Mouse (Mus musculus) spleen, postnatal 10 days (tissue): ENCODE results near the gene Il13.

Source experiments
- DNase-seq, 2 experiments: peaks; one replicate each; pipeline ENCODE4 v3.0.0; 2021 to 2022; ENCODE audit warnings: low spot score in 2 of 2

Gene Il13

GRCm38 (mm10) chr11:53634556-53634955, at the start of gene Il13:
Gene Il13, minus strand, starts transcription at chr11:53634702.
- no peak for DNase-seq

- DNase-seq, result no peak
These were observed 48.6 kb upstream of the Il13 start for GRCm38 (mm10) chr11:53682994-53683530.

GRCm38 (mm10) chr11:53682170-53682569, 47.7 kb upstream of the Il13 start:
- DNase-seq, result no peak

- DNase-seq, result no peak
These were observed 47.2 kb upstream of the Il13 start for GRCm38 (mm10) chr11:53681686-53682085.

GRCm38 (mm10) chr11:53680141-53680540, 45.6 kb upstream of the Il13 start:
- no peak for DNase-seq

- DNase-seq, result no peak
These were observed 36.9 kb upstream of the Il13 start for GRCm38 (mm10) chr11:53671414-53671813.

- no peak for DNase-seq
These were observed 29.6 kb upstream of the Il13 start for GRCm38 (mm10) chr11:53664091-53664490.

GRCm38 (mm10) chr11:53662794-53663674, 28.5 kb upstream of the Il13 start:
- no peak for DNase-seq

GRCm38 (mm10) chr11:53657828-53658227, 23.3 kb upstream of the Il13 start:
- no peak for DNase-seq

GRCm38 (mm10) chr11:53657381-53657780, 22.9 kb upstream of the Il13 start:
- DNase-seq, result no peak

- DNase-seq, result peak in 1 of 2 experiments; percentile 19
These were observed 22.2 kb upstream of the Il13 start for GRCm38 (mm10) chr11:53656558-53657202.

- no peak for DNase-seq
These were observed 20.5 kb upstream of the Il13 start for GRCm38 (mm10) chr11:53655043-53655442.

- no peak for DNase-seq
These were observed 17.9 kb upstream of the Il13 start for GRCm38 (mm10) chr11:53652427-53652826.

- DNase-seq, result no peak
These were observed 16.9 kb upstream of the Il13 start for GRCm38 (mm10) chr11:53651441-53651840.

GRCm38 (mm10) chr11:53644017-53644416, 9.5 kb upstream of the Il13 start:
- DNase-seq, result no peak

- peak in 1 of 2 experiments; percentile 38 for DNase-seq
These were observed 8.3 kb upstream of the Il13 start for GRCm38 (mm10) chr11:53642744-53643279.

- DNase-seq, result no peak
These were observed 3.3 kb upstream of the Il13 start for GRCm38 (mm10) chr11:53637803-53638260.

- no peak for DNase-seq
These were observed 2.7 kb upstream of the Il13 start for GRCm38 (mm10) chr11:53637046-53637802.

- no peak for DNase-seq
These were observed 1.7 kb upstream of the Il13 start for GRCm38 (mm10) chr11:53636183-53636646.

GRCm38 (mm10) chr11:53635590-53636182, 1.2 kb upstream of the Il13 start:
- no peak for DNase-seq

GRCm38 (mm10) chr11:53633644-53634043, 858 bp downstream of the Il13 start:
- DNase-seq, result no peak
